Mouse (Mus musculus) liver, embryonic 14.5 days (tissue): ENCODE results near the gene Usp20. TPM values are rescaled to one million over a fixed set of nuclear protein-coding genes. Genes with fewer than 3 reads are reported as not detected.

Source experiments
- ATAC-seq: fragments of 200-750 bp; cut with Nextera tagmentation; 2 replicates; pipeline ENCODE4 v1.8.0; 2017; ENCODE audit warnings: moderate number of reproducible peaks, mild to moderate bottlenecking, moderate library complexity; ENCODE audit not compliant: insufficient read depth
- DNase-seq, 3 experiments: peaks; one replicate each; pipeline ENCODE4 v3.0.0-alpha.2; 2012 to 2013; ENCODE audit warnings: low read depth in 3 of 3, low spot score in 3 of 3
- H3K27ac ChIP-seq: fragments of 300-500 bp; sonication (generic); 2 replicates; pipeline ENCODE4 v1.5.1; 2014; ENCODE audit warnings: moderate library complexity, mild to moderate bottlenecking, control low read depth, inconsistent platforms
- H3K27me3 ChIP-seq: fragments of 300-500 bp; sonication (generic); 2 replicates; pipeline ENCODE4 v1.6.1; 2014; ENCODE audit warnings: mild to moderate bottlenecking, low read length, moderate library complexity; ENCODE audit not compliant: control insufficient read depth, insufficient read depth
- H3K36me3 ChIP-seq: fragments of 300-500 bp; sonication (generic); replicated peaks from 2 replicates; pipeline ENCODE4 v1.6.1; 2014; ENCODE audit warnings: low read depth; ENCODE audit not compliant: control insufficient read depth, insufficient read depth
- H3K4me1 ChIP-seq, 2 experiments: fragments of 200-500 bp in 1 of 2; fragments of 300-500 bp in 1 of 2; sonication (generic) in 1 of 2; replicated peaks; 2 replicates each; pipeline ENCODE4 v1.6.1; 2012 to 2014; ENCODE audit warnings: antibody characterized with exemption in 1 of 2, inconsistent platforms in 1 of 2, low read length in 1 of 2; ENCODE audit not compliant: control insufficient read depth in 2 of 2, insufficient read depth in 2 of 2
- H3K4me2 ChIP-seq: fragments of 300-500 bp; sonication (generic); 2 replicates; pipeline ENCODE4 v1.6.1; 2014; ENCODE audit warnings: low read depth, mild to moderate bottlenecking, control low read depth, moderate library complexity
- H3K4me3 ChIP-seq, 2 experiments: fragments of 200-500 bp in 1 of 2; fragments of 300-500 bp in 1 of 2; sonication (generic) in 1 of 2; 2 replicates each; pipeline ENCODE4 v1.5.1; 2012 to 2014; ENCODE audit warnings: low read depth in 2 of 2, low read length in 2 of 2, mild to moderate bottlenecking in 2 of 2, control low read depth in 1 of 2, inconsistent platforms in 1 of 2, moderate library complexity in 1 of 2; ENCODE audit not compliant: insufficient read depth in 1 of 2
- H3K9ac ChIP-seq: fragments of 300-500 bp; sonication (generic); replicated peaks from 2 replicates; pipeline ENCODE4 v1.6.1; 2014; ENCODE audit warnings: mild to moderate bottlenecking, control low read depth, moderate library complexity
- H3K9me3 ChIP-seq: fragments of 300-500 bp; sonication (generic); 2 replicates; pipeline ENCODE4 v1.6.1; 2016; ENCODE audit warnings: low read length, mixed read lengths; ENCODE audit not compliant: control insufficient read depth
- CTCF ChIP-seq: IDR thresholded peaks from 2 replicates; pipeline ENCODE4 v1.5.1; 2016; ENCODE audit warnings: antibody characterized with exemption, low read depth, control low read depth
- EP300 ChIP-seq: IDR thresholded peaks from 2 replicates; pipeline ENCODE4 v1.6.1; 2016; ENCODE audit warnings: antibody characterized with exemption, low read depth
- WGBS: fragments of 180-500 bp; shearing (Covaris S2); extraction: QIAGEN DNeasy Blood & Tissue Kit; methylation state at CpG from one replicate; pipeline ENCODE4 v1.1.7; 2014; ENCODE audit not compliant: insufficient replicate concordance; 5-methylcytosine and 5-hydroxymethylcytosine counted together
- polyA plus RNA-seq, 2 experiments: library from polyadenylated mRNA; depleted of rRNA in 1 of 2; stranded (reverse) in 1 of 2; unstranded in 1 of 2; fragments of >200 nt; fragmentation: Nextera tagmentation in 1 of 2; extraction: Ambion mirVana in 1 of 2; gene quantifications; 2 replicates each; pipeline versions ENCODE4 v1.2.1 to v1.2.3; 2012 to 2014

The Usp20 gene
- polyA plus RNA-seq (2012; rRNA removed), result 2.5 and 2.7 TPM in 2 replicates
- 2.7 and 3.2 TPM in 2 replicates for polyA plus RNA-seq (2014; fragmentation: Nextera tagmentation; extraction: Ambion mirVana)

DNA sequence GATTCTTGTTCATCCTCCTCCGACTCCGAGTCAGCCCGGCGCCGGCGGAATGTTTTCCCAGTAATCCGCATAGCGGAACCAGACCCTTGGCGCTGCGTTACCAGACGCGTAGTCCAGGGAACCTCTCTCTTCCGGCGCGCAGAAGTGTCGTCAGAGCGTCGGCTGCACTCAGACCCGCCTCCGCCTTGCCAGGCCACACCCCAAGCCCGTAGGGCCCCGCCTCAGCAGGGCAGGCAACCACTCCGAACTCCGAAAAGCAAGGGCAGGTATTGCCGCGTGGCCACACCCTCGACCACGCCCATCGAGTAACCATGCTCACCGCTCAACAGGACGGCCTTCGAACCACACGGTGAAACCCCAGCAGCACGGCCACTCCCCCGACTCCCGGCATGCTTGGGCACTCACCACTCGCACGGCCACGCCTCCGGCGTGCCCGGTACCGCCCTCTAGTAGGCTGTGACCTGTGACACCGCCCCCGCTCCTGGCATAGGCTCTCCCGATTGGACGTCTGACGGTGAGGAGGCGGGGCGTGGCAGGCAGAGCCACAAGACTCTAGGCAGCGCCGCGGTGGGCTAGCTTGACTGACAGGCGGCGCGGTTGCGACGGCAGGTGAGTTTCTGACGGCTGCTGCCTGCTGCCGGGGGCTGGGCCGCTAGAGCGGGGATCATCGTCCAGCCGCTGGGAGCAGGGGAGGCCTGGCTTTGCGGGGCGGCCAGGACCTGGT lies at the start of gene Usp20, which contains the start of gene BC005624:
Gene Usp20, plus strand, starts transcription at position 490 of the 724 bp plus-strand sequence.
Gene BC005624, minus strand, starts transcription at position 412 of the 724 bp plus-strand sequence.
- peak; percentile 95 for ATAC-seq
- under 1% methylated on average over 66 of the region's 66 CpGs for WGBS
- peak; percentile 98 to 99 (median 99) for DNase-seq

GRCm38 (mm10) chr2:30933032-30933431 lies 49.0 kb upstream of the Usp20 start:
- H3K9me3 ChIP-seq, result no peaks in the 10 kb centered on the region
- 63% methylated on average over 6 of the region's 6 CpGs for WGBS
- no peak for ATAC-seq

More for the DNA sequence above, at the start of gene Usp20, which contains the start of gene BC005624:
- H3K4me1 ChIP-seq, result peaks cover 8 to 10% of the 10 kb centered on the region in 2 experiments; a peak in 3 of 4 replicates
- H3K4me3 ChIP-seq, result peak within 1 kb of the TSS; percentile 85 to 88
- no peaks in the 10 kb centered on the region for H3K9me3 ChIP-seq
- peaks cover 4% of the 10 kb centered on the region for H3K36me3 ChIP-seq
- H3K4me2 ChIP-seq, result peak within 1 kb of the TSS; percentile 85
- TF ChIP-seq EP300 (no peak), CTCF (peak; percentile 38; the same call in 1 of the 2 replicates)
- H3K27me3 ChIP-seq, result no peaks in the 10 kb centered on the region
- no peak within 1 kb of the TSS; the same call in 1 of the 2 replicates for H3K27ac ChIP-seq
- peak within 1 kb of the TSS; percentile 83 for H3K9ac ChIP-seq

GRCm38 (mm10) chr2:30933917-30934450 lies 48.1 kb upstream of the Usp20 start:
- WGBS, result 15% methylated on average over 7 of the region's 7 CpGs
- Histone ChIP-seq H3K9me3 (no peaks in the 10 kb centered on the region), H3K4me2 (no peak overlapping the region), H3K27ac (no peak overlapping the region), H3K36me3 (no peaks in the 10 kb centered on the region), H3K9ac (no peak overlapping the region), H3K27me3 (no peaks in the 10 kb centered on the region), H3K4me3 (no peak overlapping the region), H3K4me1 (peaks cover 7 to 8% of the 10 kb centered on the region in 2 experiments)
- TF ChIP-seq EP300, result no peak
- peak; percentile 92 for TF ChIP-seq CTCF
- ATAC-seq (no peak), DNase-seq (no peak)

More at GRCm38 (mm10) chr2:30933032-30933431, 49.0 kb upstream of the Usp20 start:
- H3K27me3 ChIP-seq, result no peaks in the 10 kb centered on the region
- no peak overlapping the region for H3K4me3 ChIP-seq
- no peak for DNase-seq
- peaks cover 15 to 16% of the 10 kb centered on the region in 2 experiments for H3K4me1 ChIP-seq
- no peak overlapping the region for H3K4me2 ChIP-seq
- H3K36me3 ChIP-seq, result no peaks in the 10 kb centered on the region
- no peak overlapping the region for H3K27ac ChIP-seq
- H3K9ac ChIP-seq, result no peak overlapping the region
- no peak for TF ChIP-seq CTCF
- TF ChIP-seq EP300, result no peak

- ATAC-seq, result no peak
- no peak overlapping the region for H3K4me3 ChIP-seq
- no peak overlapping the region for H3K9ac ChIP-seq
- H3K36me3 ChIP-seq, result no peaks in the 10 kb centered on the region
- no peak overlapping the region for H3K27ac ChIP-seq
- H3K4me1 ChIP-seq, result no peaks in the 10 kb centered on the region
- no peak overlapping the region for H3K4me2 ChIP-seq
- no peaks in the 10 kb centered on the region for H3K27me3 ChIP-seq
- DNase-seq, result no peak
- no peaks in the 10 kb centered on the region for H3K9me3 ChIP-seq
- TF ChIP-seq EP300, result no peak
- no peak for TF ChIP-seq CTCF
- WGBS, result 76% methylated on average over 3 of the region's 3 CpGs
Measured at GRCm38 (mm10) chr2:30936808-30937207, 45.3 kb upstream of the Usp20 start.

- Histone ChIP-seq H3K27ac (no peak overlapping the region), H3K4me1 (0 out of 4 replicates have a peak, but pooled peaks cover 2 to 3% of the 10 kb centered on the region in 2 experiments), H3K27me3 (no peaks in the 10 kb centered on the region), H3K9me3 (no peaks in the 10 kb centered on the region), H3K4me3 (no peak overlapping the region), H3K36me3 (no peaks in the 10 kb centered on the region), H3K4me2 (no peak overlapping the region), H3K9ac (no peak overlapping the region)
- DNase-seq (no peak), ATAC-seq (no peak)
- WGBS, result 62% methylated on average over 8 of the region's 8 CpGs
- TF ChIP-seq EP300 (no peak), CTCF (no peak)
Measured at GRCm38 (mm10) chr2:30937731-30938130, 44.3 kb upstream of the Usp20 start.
